Mouse (Mus musculus) MEL-GATA-1-ER (cell line): ENCODE data around the gene Ccdc141.

Experiments used
- DNase-seq: peaks from one replicate; pipeline ENCODE4 v3.0.0-alpha.2; 2012; ENCODE audit warnings: low read depth; ENCODE audit errors: extremely low read depth

Ccdc141 gene

DNA sequence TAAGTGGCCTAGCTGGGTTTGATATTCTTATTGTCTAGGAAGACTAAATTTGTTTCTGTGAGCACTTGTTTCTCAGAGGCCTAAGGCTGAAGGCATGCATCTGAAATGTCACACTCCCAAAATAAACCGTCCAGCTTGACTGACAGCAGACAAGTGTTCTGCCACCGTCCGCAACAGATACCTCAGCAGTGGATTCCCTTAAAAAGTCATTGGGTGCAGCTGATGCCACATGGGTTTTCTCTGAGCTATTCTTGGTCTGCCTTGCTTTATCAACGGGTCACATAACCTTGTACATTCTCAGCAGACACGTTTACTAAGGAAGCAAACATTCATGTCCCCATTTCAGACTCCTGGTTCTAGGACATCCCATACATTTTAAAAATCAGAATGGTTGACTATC lies 188.7 kb downstream of the Ccdc141 start:
- no peak for DNase-seq

- peak; percentile 21 for DNase-seq
Measured at GRCm38 (mm10) chr2:76980146-76980545, 190.3 kb downstream of the Ccdc141 start.

GRCm38 (mm10) chr2:76977650-76978049 lies 192.8 kb downstream of the Ccdc141 start:
- DNase-seq: no peak

- DNase-seq: no peak
Measured at GRCm38 (mm10) chr2:76972051-76972450, 198.4 kb downstream of the Ccdc141 start.

DNA sequence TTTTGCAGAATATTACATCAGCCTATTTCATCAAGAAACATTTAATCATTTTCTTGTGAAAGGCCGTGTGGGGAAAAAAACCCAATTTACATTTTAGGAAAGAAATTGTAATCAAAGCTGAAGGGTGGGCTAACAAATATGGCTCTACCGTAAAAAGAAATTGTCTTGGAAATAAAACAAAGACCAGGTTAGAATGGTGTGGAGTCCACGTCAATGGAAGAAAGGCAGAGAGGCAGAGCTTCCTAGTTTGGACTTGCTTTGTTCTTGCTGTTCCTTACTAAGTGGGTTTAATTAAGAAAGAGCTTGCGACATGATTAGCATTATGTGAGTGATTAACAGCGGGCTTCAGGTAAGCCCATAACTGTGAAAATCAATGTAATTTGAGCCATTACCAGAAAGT lies 199.4 kb downstream of the Ccdc141 start:
- DNase-seq: no peak

- peak; percentile 13 for DNase-seq
Measured at GRCm38 (mm10) chr2:76970669-76971068, 199.8 kb downstream of the Ccdc141 start.

DNA sequence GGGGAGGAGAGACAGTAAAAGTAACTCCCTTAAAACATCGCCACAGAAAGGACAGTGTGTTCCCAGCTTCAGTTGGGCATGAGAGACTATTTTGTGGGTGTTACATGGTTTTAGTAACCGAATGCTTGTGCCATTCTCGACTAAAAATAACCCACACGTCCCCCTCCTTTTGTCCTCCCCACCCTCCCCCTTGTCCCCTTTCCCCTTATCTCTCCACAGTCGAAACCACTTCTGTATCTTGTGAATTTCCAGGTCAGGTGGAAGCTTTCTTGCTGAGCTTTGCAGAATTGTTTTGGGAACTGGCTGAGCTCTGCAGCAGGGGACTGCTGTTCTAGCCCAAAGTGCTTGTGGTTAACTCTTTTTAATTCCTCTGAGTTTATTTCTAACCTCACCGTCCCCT lies 200.2 kb downstream of the Ccdc141 start:
- DNase-seq: no peak

DNA sequence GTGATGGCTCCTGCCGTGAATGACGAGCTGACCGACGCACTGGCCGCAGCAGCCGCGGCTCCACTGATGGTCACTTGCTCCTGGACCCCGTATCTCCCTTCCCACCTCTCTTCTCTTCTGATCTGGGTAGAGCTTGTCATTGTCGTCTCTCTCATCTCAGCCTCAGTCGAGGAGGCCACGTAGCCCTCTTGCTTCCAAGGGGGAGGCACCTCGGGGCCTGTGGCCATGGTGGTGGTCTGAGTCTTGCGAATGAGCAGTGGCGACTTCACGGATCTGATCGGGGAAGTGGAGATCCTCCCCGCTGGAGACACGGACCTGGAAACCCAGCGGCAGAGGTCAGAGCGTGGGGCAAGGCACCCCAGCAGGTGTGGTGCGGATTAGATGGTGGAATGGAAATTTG lies 200.8 kb downstream of the Ccdc141 start:
- no peak for DNase-seq

DNA sequence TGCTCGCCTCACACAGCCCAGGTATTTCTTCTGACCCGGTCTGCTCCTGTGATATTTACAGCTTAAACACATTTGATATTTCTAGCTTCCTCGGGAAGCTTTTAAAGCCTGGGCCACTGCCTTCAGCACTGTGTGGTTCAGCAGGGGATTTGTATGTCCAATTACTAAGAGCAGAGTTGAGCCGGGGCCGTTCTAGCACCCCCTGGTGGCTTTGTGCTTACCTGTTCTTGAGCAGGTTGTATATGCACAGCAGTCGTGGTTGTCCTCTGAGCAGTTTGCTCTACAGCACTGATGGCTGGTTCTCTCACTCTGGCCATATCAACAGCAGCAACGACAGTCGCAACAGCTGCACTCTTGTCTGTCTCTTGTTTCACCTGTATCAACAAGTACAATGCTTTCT lies 201.5 kb downstream of the Ccdc141 start:
- peak; percentile 48 for DNase-seq

DNA sequence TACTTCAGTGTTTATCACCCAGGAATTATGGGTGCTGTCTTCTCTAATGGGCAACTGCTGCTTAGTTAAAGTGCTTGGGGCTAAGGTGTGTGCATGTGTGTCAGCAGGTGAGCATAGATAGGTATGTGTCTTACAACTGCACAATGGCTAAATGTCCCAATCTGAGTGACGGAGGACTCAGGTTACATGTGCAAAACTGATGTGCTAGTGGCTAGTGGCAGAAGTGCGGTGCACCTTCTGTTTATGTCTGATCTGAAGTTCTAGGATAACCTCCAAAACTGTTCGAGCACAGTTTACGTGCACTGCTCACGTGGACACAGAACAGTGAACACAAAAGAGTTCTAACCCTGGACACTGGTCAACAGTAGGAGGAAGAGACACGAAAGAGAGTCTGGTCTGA lies 203.9 kb downstream of the Ccdc141 start:
- no peak for DNase-seq

- no peak for DNase-seq
Measured at GRCm38 (mm10) chr2:76966013-76966412, 204.4 kb downstream of the Ccdc141 start.

GRCm38 (mm10) chr2:76965542-76965941 lies 204.9 kb downstream of the Ccdc141 start:
- DNase-seq: no peak

DNA sequence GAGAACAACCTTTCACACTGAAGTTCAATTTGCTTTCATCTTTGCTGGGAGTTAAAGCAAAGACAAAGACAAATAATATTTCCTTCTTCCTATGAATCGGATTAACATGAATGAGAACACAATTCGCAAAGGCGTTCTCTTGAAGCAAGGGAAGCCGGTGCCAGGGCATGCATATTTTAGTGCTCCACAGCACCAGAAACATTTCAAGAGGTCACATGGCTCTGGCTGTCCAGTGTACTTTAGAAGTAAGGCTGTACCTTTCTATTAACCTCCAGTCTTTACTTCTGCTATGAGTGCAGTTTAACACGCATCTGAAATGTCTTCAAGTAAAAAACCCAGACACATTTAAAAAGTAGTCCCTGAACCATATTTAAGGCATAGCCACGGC lies 208.4 kb downstream of the Ccdc141 start:
- no peak for DNase-seq

- DNase-seq: no peak
Measured at GRCm38 (mm10) chr2:76961420-76962044, 208.9 kb downstream of the Ccdc141 start.
